Mouse (Mus musculus) lung, embryonic 16.5 days (tissue): ENCODE results near the gene AI661453. TPM values are rescaled to one million over a fixed set of nuclear protein-coding genes. Genes with fewer than 3 reads are reported as not detected.

Source experiments
- ATAC-seq: fragments of 200-750 bp; cut with Nextera tagmentation; 2 replicates; pipeline ENCODE4 v1.8.0; 2017; ENCODE audit warnings: low read depth, mild to moderate bottlenecking, moderate library complexity
- H3K27ac ChIP-seq: fragments of 300-500 bp; sonication (generic); 2 replicates; pipeline ENCODE4 v1.5.1; 2014; ENCODE audit warnings: mild to moderate bottlenecking, control low read depth, low read length
- H3K27me3 ChIP-seq: fragments of 300-500 bp; sonication (generic); 2 replicates; pipeline ENCODE4 v1.6.1; 2014; ENCODE audit warnings: low read depth, low read length, mixed read lengths; ENCODE audit not compliant: control insufficient read depth, insufficient read depth
- H3K36me3 ChIP-seq: fragments of 300-500 bp; sonication (generic); 2 replicates; pipeline ENCODE4 v1.6.1; 2014; ENCODE audit warnings: low read length; ENCODE audit not compliant: control insufficient read depth, insufficient read depth
- H3K4me1 ChIP-seq: fragments of 300-500 bp; sonication (generic); replicated peaks from 2 replicates; pipeline ENCODE4 v1.6.1; 2014; ENCODE audit warnings: low read length, mixed read lengths; ENCODE audit not compliant: control insufficient read depth, insufficient read depth
- H3K4me2 ChIP-seq: fragments of 300-500 bp; sonication (generic); 2 replicates; pipeline ENCODE4 v1.6.1; 2014; ENCODE audit warnings: low read depth, low read length, control low read depth
- H3K4me3 ChIP-seq: fragments of 300-500 bp; sonication (generic); 2 replicates; pipeline ENCODE4 v1.5.1; 2014; ENCODE audit warnings: mild to moderate bottlenecking, low read length, control low read depth
- H3K9ac ChIP-seq: fragments of 300-500 bp; sonication (generic); 2 replicates; pipeline ENCODE4 v1.6.1; 2014; ENCODE audit warnings: low read length, control low read depth
- H3K9me3 ChIP-seq: fragments of 300-500 bp; sonication (generic); 2 replicates; pipeline ENCODE4 v1.6.1; 2016; ENCODE audit warnings: low read length; ENCODE audit not compliant: control insufficient read depth
- WGBS: fragments of 180-500 bp; shearing (Covaris S2); extraction: QIAGEN DNeasy Blood & Tissue Kit; methylation state at CpG from one replicate; pipeline ENCODE4 v1.1.7; 2014; 5-methylcytosine and 5-hydroxymethylcytosine counted together
- polyA plus RNA-seq: library from polyadenylated mRNA; unstranded; fragments of >200 nt; fragmentation: Nextera tagmentation; extraction: Ambion mirVana; gene quantifications from 2 replicates; pipeline ENCODE4 v1.2.1, GENCODE M21; 2015

The AI661453 gene
- polyA plus RNA-seq, 1 experiment from 2014 or later = 1.8 TPM

- Histone ChIP-seq H3K9me3 (no peaks in the 10 kb centered on the region), H3K4me2 (peak overlapping the region; percentile 71), H3K27ac (peak overlapping the region; percentile 95), H3K4me3 (peak overlapping the region; percentile 40), H3K4me1 (peaks cover 49% of the 10 kb centered on the region), H3K9ac (peak overlapping the region; percentile 63), H3K27me3 (no peaks in the 10 kb centered on the region), H3K36me3 (no peaks in the 10 kb centered on the region)
- WGBS = 3% methylated on average over 12 of the region's 12 CpGs
- ATAC-seq = peak; percentile 86
Observed at GRCm38 (mm10) chr17:47508012-47508608, 71.7 kb downstream of the AI661453 start.

GRCm38 (mm10) chr17:47509031-47509705, 72.8 kb downstream of the AI661453 start:
- H3K4me1 ChIP-seq = peaks cover 50% of the 10 kb centered on the region
- no peak overlapping the region for H3K4me2 ChIP-seq
- H3K9me3 ChIP-seq = no peaks in the 10 kb centered on the region
- no peaks in the 10 kb centered on the region for H3K27me3 ChIP-seq
- H3K27ac ChIP-seq = peak overlapping the region; percentile 95
- 62% methylated on average over 9 of the region's 9 CpGs for WGBS
- ATAC-seq = no peak
- 0 out of 2 replicates have a peak overlapping the region, but pooled peaks have one; percentile 34 for H3K9ac ChIP-seq
- H3K4me3 ChIP-seq = no peak overlapping the region
- H3K36me3 ChIP-seq = no peaks in the 10 kb centered on the region

GRCm38 (mm10) chr17:47511111-47512020, 75.0 kb downstream of the AI661453 start:
- Histone ChIP-seq H3K36me3 (no peaks in the 10 kb centered on the region), H3K27me3 (no peaks in the 10 kb centered on the region), H3K9me3 (no peaks in the 10 kb centered on the region), H3K4me2 (peak overlapping the region; percentile 59), H3K4me3 (peak overlapping the region; percentile 35), H3K9ac (peak overlapping the region; percentile 69), H3K27ac (peak overlapping the region; percentile 97), H3K4me1 (peaks cover 35% of the 10 kb centered on the region)
- WGBS = 7% methylated on average over 25 of the region's 25 CpGs
- ATAC-seq = peak; percentile 91

- Histone ChIP-seq H3K9ac (peak overlapping the region; percentile 33; the same call in 1 of the 2 replicates), H3K4me2 (no peak overlapping the region), H3K4me1 (peaks cover 33% of the 10 kb centered on the region), H3K27ac (peak overlapping the region; percentile 30), H3K27me3 (no peaks in the 10 kb centered on the region), H3K9me3 (no peaks in the 10 kb centered on the region), H3K36me3 (no peaks in the 10 kb centered on the region), H3K4me3 (no peak overlapping the region)
- 47% methylated on average over 10 of the region's 10 CpGs for WGBS
- ATAC-seq = no peak
Observed at GRCm38 (mm10) chr17:47512956-47513775, 76.8 kb downstream of the AI661453 start.

GRCm38 (mm10) chr17:47515180-47515844, 78.9 kb downstream of the AI661453 start:
- Histone ChIP-seq H3K27ac (no peak overlapping the region), H3K27me3 (no peaks in the 10 kb centered on the region), H3K9ac (no peak overlapping the region), H3K4me1 (peaks cover 33% of the 10 kb centered on the region), H3K4me2 (no peak overlapping the region), H3K36me3 (no peaks in the 10 kb centered on the region), H3K9me3 (no peaks in the 10 kb centered on the region), H3K4me3 (no peak overlapping the region)
- no peak for ATAC-seq
- WGBS = 80% methylated on average over 7 of the region's 7 CpGs

GRCm38 (mm10) chr17:47516232-47516631, 79.8 kb downstream of the AI661453 start:
- H3K27me3 ChIP-seq = no peaks in the 10 kb centered on the region
- H3K4me2 ChIP-seq = no peak overlapping the region
- H3K4me1 ChIP-seq = peaks cover 32% of the 10 kb centered on the region
- 97% methylated on average over 3 of the region's 3 CpGs for whole genome bisulfite sequencing
- no peak overlapping the region for H3K27ac ChIP-seq
- no peak overlapping the region for H3K9ac ChIP-seq
- H3K9me3 ChIP-seq = no peaks in the 10 kb centered on the region
- ATAC-seq = no peak
- H3K4me3 ChIP-seq = no peak overlapping the region
- no peaks in the 10 kb centered on the region for H3K36me3 ChIP-seq

- Histone ChIP-seq H3K36me3 (no peaks in the 10 kb centered on the region), H3K4me2 (no peak overlapping the region; the same call in 1 of the 2 replicates), H3K9ac (peak overlapping the region; percentile 49), H3K9me3 (no peaks in the 10 kb centered on the region), H3K27me3 (no peaks in the 10 kb centered on the region), H3K27ac (peak overlapping the region; percentile 97), H3K4me1 (peaks cover 41% of the 10 kb centered on the region), H3K4me3 (no peak overlapping the region)
- ATAC-seq = peak; percentile 57
- WGBS = 21% methylated on average over 8 of the region's 8 CpGs
Observed at GRCm38 (mm10) chr17:47518205-47518604, 81.8 kb downstream of the AI661453 start.
